Mouse (Mus musculus): Measurements from ENCODE around the gene Tnk1.

Gene Tnk1

DNA sequence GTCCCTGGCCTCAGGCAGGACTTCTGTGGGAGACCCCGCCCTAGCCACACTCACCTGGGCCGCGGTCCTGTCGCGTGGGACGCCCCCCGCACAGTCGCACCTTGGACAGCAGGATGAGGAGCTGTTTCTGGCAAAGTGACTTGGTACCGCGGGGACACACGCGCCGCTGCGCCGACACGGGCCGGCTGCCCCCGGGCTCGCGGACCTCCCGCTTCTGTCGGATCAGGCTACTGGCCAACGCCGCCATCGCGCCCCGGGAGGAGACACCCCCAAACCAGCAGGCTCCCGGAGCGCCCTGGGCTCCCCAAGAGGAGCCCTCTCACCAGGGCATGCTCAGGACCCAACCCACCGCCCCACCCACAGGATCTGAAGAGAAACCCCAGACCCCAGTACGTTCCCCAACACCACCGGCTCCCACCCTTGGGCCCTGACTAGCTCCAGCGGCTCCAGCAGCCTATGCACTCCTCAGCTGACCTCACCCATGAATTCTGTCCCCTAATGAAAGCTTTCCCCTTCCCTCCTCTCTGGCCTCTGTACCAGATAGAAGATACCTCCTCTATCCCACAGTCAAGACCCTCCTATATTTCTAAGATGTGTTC lies 57.1 kb downstream of the Tnk1 start, which contains the start of gene Fgf11:
Fgf11 (minus strand) TSS at position 479 of the 599 bp plus-strand sequence.
- DNase-seq = peak; percentile 23 to 37
